Mouse (Mus musculus) retina, postnatal 1 day (tissue): ENCODE results near the gene Myh9.
"Not testable (repeated sequence)": the region's sequence is repeated elsewhere in the genome, so short reads cannot be mapped to it uniquely, and the experiment has no call there.

Source experiments
- DNase-seq: peaks from one replicate; pipeline ENCODE4 v3.0.0-alpha.2; 2012

The Myh9 gene

DNA sequence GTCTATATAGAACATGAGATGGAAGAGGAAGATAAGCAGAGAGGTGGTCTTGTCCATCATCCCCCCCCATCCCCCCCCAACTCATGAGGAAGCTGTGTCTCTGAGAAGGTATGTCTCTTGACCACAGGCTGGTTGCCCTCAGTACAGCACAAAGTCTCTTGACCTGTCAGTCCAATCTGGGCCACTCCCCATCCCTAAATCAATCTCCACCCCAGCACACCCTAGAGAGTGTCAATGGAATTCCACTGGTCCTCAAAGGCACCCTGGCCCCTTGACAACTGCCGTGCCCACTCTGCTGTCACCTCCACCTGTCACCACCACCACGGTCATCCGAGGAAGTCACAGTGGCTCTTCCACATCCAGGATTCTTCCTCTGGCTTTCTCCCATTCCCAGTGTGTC, 93.6 kb downstream of the Myh9 start:
- DNase-seq: no peak

DNA sequence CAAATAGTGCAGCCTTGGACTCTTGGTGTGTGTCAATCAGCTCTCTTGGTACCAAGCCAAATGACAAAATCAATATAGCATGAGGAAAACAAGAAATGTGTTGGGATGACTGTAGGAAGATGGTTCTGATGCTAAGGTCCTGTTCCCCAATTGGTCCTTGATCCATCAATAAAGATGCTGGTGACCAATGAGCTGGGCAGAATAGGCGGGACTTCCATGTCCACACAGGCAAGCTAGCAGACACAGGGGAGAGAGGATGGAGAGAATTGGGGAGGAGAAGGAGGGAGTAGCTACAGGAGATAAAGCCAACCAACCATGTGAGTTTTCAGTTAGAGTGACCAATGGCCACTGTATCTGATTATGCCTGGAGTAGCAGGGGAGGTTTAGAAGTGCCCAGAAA, 95.6 kb downstream of the Myh9 start:
- DNase-seq: no peak

DNA sequence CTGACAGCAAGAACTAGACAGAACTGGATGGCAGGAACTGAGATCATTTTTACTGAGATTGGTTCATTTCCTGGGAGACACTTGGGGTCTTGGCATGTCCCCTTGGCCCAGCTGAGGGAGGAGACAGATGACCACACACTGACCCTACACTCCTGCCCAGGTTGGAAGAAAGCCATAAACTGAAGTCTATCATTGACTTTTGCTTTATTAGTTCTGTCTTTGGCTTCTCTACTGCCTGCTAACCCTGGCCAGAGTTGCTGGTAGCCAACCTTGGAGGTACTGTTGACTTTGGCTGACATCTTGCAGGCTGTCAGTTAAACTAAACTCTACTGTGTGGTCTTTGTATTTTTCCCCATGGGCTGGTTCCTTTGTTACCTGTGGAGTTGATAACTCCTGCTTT, 96.9 kb downstream of the Myh9 start:
- DNase-seq: no peak

DNA sequence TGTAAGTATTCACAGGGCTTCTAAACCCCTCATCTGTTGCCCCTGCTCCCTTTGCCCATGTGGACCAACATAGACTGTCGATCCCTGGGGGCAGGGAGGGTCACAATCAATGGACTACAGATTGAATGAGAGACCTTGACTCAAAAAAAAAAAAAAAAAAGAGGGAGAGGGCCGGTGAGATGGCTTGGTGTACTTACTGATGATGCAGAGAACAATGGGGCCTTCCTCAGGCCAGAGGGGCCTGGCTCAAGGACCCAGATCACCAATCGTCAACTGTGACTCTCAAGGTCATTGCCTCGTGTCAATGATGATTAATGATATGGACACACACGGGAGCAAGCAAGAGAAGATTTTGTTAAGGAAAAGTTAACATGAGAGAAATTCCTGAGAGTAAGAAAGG, 97.3 kb downstream of the Myh9 start:
- no peak for DNase-seq

DNA sequence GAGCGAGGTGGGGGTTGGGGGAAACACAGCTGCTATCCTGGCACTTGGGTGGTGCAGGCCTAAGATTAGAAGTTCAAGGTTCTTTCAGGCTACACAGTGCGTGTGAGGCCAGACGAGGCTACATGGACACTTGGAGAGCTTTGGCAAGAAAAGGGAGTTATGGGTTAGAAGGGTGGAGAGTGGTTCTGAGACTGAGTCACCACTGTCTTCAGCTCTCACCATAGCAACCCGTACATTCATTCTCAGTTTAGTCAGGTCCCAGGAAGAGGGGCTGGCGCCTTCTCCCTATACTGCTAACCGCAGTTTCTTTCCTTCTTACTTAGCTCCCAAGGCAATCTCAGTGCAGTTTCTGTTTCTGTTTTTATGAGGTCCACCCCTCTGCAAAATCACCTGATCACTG, 100.4 kb downstream of the Myh9 start:
- DNase-seq: not testable (repeated sequence)

DNA sequence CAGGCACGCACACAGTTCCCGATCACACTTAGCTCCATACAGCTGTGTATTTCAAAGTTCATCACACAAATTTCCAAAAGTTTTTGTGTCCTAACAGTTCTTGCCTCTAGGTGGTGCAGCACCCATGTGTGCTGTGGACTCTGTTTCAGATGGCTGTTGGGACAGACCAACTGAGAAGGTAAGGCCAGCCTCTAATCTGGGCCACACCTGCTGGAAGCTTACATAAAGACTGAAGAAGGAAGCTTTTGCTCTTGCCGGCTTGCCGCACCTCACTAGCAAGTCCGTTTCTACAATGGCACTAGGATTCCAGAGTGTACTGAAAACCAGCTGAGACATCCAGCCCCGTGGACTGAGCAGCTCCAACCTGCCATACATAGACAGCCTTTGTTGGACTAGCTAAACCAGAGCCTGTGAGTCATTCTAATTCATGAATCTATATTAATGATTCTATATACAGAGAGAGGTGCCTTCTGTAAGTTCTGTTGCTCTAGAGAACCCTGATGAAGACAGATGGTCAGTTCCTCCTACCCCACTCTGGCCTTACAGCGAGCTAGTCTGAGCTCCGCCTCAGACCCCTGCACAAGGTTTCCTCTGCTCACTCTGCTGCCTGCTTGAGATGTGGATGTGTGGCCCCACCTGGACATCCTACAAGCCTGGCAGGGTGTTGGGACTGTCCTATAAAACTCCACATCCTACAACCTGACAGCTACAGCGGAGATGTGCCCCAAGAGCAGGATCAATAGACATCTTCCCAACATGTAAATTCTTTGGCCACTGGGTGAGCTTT, 101.3 kb downstream of the Myh9 start:
- DNase-seq: no peak

DNA sequence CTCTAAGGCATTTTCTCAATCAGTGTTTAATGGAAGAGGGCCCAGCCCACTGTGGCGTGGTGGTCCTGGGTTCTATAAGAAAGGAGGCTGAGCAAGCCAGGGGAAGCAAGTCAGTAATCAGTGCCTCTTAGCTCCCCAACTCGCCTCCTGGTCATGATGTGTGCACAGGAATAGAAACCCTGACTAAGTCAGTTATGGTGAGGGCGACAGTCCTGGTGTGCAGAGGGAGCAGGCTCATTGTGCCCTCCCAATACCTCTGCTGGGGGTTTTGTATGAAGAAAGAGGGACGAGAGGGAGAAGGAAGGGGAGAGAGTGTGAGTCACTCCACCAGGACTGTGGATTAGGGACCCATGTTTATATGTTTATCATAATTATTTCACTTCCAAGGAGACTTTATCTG, 108.1 kb downstream of the Myh9 start:
- not testable (repeated sequence) for DNase-seq

DNA sequence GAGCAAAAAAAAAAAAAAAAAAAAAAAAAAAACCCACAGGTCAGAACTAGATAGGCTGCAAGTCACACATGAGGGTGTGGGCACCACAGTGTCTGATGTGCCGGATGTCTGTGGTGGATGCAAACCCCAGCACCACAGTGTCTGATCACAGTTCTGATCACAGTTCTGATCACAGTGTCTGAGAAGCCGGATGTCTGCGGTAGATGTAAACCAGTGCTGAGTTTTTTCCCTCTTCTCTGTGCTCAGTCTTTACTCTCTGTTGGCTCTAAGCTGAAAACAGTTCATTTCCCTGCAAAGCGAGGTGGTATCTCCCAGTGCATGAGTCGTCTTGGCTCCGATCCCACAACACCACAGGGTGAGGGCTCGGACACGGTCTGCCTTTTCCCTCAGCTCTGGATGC, 108.6 kb downstream of the Myh9 start:
- DNase-seq: not testable (repeated sequence)

DNA sequence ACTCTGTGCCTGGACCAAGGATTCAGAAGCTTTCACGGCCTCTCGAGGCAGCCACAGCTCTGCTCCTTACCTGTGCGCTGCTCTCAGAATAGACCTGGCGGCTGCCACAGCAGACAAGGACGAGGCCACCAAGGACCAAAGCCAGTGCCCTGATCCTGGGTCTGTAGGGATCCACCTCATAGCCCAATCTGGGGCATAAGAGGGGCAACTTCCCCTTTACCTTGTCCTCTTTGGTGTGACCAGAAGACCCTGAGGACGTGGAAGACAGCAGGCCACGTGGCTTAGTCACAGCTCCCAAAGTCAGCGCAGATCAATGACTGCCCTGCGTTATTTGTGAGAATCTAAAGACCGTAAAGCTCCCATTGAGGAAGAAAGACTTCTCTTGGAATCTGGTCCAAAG, 109.1 kb downstream of the Myh9 start:
- not testable (repeated sequence) for DNase-seq

DNA sequence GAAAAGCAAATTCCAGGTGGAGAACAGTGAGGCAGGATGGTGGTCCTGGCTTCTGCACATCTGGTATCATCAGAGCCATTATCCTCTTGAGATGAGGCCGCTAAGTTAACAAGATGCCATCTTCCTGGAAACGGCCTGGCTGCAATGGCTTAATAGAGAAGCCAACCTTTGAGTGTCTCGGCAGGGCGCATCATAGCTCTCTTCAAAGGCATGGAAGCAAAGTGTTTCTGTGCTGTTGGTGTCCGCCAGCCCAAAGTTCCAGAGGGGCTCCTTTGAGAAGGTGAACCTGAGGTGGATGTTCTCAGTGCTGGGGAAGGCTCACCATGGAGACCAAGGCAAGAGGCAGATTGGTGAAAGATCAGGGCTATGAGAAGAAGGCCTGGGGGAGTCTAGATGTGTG, 110.4 kb downstream of the Myh9 start:
- DNase-seq: no peak

DNA sequence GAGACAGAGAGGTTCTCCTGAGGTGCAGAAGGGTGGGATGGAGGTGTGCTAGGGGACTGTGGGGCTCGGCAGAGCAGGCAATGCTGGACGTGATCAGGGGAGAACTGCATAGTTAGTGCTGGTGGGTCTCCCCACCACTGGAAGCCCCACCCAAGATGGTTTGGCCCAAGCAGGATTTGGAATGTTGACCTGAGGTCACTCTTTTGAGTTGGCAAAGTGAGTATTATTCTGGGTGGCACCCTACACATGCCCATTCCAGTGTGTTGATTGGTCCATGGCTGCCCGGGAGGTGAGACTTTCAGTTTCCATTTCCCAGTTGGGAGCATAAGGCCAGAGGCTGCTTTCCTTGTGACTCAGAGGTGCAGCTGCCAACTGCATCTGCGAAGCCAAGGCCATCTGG, 113.2 kb downstream of the Myh9 start, which contains the start of gene Apol9b:
Gene Apol9b (plus strand): TSS at position 301 of the 400 bp plus-strand sequence.
- not testable (repeated sequence) for DNase-seq

DNA sequence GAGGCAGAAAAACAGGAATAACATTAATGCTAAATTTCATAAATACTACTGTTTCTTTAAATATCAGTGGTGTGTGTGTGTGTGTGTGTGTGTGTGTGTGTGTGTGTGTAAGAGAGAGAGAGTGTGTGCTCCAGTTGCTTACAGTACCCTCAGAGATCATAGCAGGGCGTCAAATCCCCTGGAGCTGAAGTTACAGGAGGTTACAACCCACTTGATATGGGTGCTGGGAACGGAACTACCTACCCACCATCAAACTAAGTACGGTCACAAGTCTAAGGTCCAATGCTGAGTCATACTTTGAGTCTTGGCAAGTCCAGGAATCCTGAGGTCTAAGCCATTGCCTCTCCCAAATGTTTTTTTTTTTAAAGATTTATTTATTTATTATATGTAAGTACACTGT, 114.2 kb downstream of the Myh9 start:
- not testable (repeated sequence) for DNase-seq

DNA sequence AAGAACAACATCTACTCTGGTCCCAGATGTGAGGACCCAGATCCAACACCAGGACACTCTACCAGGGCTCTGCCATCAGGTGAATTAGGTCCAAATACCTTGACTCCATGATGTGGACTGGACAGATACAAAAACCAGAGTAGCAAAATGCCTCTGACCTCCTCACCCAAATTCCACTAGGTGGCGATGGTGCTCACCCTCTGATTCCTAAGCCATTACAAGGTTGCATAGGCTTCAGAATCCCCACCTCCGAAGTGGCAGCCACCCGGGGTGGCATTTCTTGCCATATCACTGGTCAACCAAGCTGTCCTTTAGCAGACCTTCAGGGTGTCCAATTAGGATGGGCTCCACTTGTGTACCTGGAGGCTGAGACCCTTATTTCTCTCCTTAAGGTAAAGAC, 114.8 kb downstream of the Myh9 start:
- peak; percentile 50 for DNase-seq

DNA sequence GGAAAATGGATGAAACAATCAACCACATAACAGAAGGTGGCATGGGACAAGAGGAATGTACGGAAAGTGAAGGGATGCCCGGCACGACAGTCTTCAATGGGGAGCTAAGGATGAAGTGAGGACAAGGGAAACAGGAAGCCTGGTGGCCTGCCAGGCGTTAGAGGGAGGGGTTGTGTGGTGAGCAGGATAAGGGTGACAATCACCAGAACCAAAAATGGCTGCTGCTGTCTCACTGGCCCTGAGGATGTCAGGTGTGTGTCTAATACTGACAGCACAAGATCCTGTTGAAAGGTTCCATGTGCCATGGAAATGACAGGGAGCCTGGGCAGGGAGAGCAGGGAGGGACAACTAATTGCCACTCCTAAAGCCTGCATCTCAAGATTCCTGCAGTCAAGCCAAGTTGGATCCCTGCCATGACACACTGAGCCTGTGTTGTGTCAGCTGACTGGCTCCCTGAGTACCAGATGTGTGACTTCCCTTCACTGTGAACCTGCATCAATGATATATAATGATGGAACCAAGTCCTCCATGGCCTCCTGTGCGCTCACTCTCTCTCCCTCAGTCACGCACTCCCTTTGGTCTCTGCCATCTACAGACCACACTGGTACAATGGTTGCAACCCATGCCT, 116.5 kb downstream of the Myh9 start:
- DNase-seq: not testable (repeated sequence)

DNA sequence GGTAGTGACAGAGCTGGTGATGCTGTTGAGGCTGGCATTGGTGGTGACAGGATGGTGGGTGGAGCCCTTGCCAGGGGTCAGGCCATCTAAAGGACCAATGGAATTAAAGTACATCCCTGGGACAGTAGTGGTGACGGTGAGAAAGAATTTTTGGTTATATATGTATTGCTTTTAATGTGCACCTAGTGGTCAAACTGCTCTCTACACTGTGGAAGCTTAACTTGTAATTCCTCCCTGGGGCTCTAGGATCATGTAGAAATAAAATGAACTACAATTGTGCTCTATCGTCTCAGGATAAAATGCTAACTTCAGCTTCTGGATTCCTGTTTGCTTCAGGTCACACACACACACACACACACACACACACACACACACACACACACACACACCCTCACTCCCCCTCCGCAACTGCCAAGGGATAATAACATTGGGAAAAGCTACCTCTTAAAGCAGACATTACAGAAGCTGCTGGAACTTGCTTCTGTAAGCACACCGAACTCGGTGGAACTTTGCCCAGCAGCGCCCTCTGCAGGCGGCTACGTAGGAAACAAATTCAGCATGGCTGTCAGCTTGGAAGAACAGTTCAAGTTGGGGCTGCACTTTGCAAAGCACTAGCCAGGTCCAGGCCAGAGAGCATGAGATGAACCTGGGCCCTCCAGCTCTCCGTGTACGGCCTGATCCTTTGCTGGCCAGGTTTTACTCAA, 117.6 kb downstream of the Myh9 start:
- not testable (repeated sequence) for DNase-seq

DNA sequence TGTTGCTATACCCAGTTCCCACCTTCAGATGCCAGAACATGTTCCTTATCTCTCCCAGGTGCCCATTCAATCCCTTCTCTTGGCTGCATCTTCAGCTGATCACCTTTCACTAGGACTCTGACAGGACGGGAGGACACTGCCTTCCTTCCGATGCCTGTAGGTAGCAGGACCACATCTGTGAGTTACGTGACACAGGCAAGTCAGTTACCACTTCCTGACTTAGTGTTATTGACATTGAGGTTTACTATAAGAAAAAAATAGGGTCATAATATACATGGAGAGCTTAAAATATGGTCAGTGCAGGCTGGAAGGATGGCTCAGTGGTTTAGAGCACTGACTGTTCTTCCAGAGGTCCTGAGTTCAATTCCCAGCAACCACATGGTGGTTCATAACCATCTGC, 120.5 kb downstream of the Myh9 start:
- DNase-seq: not testable (repeated sequence)

DNA sequence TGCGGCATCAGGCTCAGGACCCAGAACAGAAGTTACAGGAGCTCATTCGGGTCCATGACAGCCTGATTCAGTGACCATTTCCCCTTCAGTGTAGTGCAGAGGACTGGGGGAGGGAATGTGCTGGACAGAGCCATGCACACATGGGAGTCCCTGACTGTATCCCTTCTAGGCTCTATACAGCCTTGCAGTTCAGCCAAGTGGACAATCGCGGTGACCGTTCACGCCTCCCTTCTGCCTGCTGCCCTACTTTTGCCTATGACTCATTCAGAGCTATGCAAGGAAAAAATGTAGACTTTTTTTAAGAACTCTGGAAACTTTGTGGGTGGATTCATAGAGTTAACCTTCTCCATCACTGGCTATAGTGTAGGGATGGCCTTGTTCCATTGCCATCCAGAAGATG, 123.7 kb downstream of the Myh9 start:
- not testable (repeated sequence) for DNase-seq
